Mouse (Mus musculus) heart, adult 2 months (tissue): ENCODE measurements around the gene 2010300C02Rik. TPM values are rescaled to one million over a fixed set of nuclear protein-coding genes. Genes with fewer than 3 reads are reported as not detected.
"Not testable (repeated sequence)": the region's sequence is repeated elsewhere in the genome, so short reads cannot be mapped to it uniquely, and the experiment has no call there.

Source experiments
- DNase-seq, 2 experiments: peaks; one replicate each; pipeline ENCODE4 v3.0.0; 2021
- H3K27ac ChIP-seq: fragments of 200-600 bp; 2 replicates; pipeline ENCODE4 v1.8.1; 2022
- H3K27me3 ChIP-seq: fragments of 200-500 bp; 2 replicates; pipeline ENCODE4 v1.6.1; 2012; ENCODE audit warnings: mild to moderate bottlenecking, low read length, inconsistent platforms, mixed read lengths; ENCODE audit not compliant: control insufficient read depth, insufficient read depth
- H3K36me3 ChIP-seq: fragments of 200-500 bp; 2 replicates; pipeline ENCODE4 v1.6.1; 2012; ENCODE audit warnings: low read length, inconsistent platforms; ENCODE audit not compliant: control insufficient read depth, insufficient read depth
- H3K4me1 ChIP-seq: fragments of 200-500 bp; 2 replicates; pipeline ENCODE4 v1.6.1; 2011; ENCODE audit warnings: low read length; ENCODE audit not compliant: control insufficient read depth, insufficient read depth
- H3K4me3 ChIP-seq: fragments of 200-600 bp; 2 replicates; pipeline ENCODE4 v1.8.1; 2022
- H3K79me2 ChIP-seq: fragments of 200-500 bp; replicated peaks from 2 replicates; pipeline ENCODE4 v1.6.1; 2012; ENCODE audit warnings: mild to moderate bottlenecking, inconsistent platforms, low read length, moderate library complexity, mixed read lengths; ENCODE audit not compliant: control insufficient read depth, insufficient read depth
- H3K9ac ChIP-seq: fragments of 200-500 bp; 2 replicates; pipeline ENCODE4 v1.6.1; 2012; ENCODE audit warnings: low read depth, mild to moderate bottlenecking, control low read depth, inconsistent platforms, low read length, mixed read lengths
- CTCF ChIP-seq: fragments of 200-600 bp; IDR thresholded peaks from 2 replicates; pipeline ENCODE4 v1.8.1; 2022; ENCODE audit warnings: antibody characterized with exemption, mild to moderate bottlenecking, moderate library complexity
- EP300 ChIP-seq: fragments of 200-500 bp; IDR thresholded peaks from 2 replicates; pipeline ENCODE4 v1.6.1; 2011; ENCODE audit warnings: low read depth, low read length, control low read depth; ENCODE audit not compliant: insufficient read depth
- POLR2A ChIP-seq: fragments of 200-500 bp; IDR thresholded peaks from 2 replicates; pipeline ENCODE4 v1.6.1; 2011; ENCODE audit warnings: mild to moderate bottlenecking, low read depth, low read length, control low read depth; ENCODE audit not compliant: insufficient read depth
- WGBS: fragments of 180-500 bp; shearing (Covaris S2); methylation state at CpG from one replicate; pipeline ENCODE4 v1.1.7; 2018; 5-methylcytosine and 5-hydroxymethylcytosine counted together
- intact Hi-C: fragments of 180-260 bp; cut with DNase I; formaldehyde crosslinking; loops from one replicate; pipeline ENCODE4 v1.15.1; 2025
- polyA plus RNA-seq: library from polyadenylated mRNA; depleted of rRNA; stranded (reverse); fragments of >200 nt; gene quantifications from 2 replicates; pipeline ENCODE4 v1.2.3, GENCODE M21; 2012
- total RNA-seq, 2 experiments: library from RNA; stranded (reverse); gene quantifications; 2 replicates each; pipeline ENCODE4 v1.2.3; 2021

The 2010300C02Rik gene
- total and polyA plus RNA-seq, 3 experiments, result 0.55 to 1.1 (median 0.60) TPM

- no peaks in the 10 kb centered on the region for H3K36me3 ChIP-seq
- no peak for DNase-seq
- H3K79me2 ChIP-seq, result no peaks in the 10 kb centered on the region
- no peak overlapping the region for H3K9ac ChIP-seq
- intact Hi-C loops, result no loop called here
- 52% methylated on average over 7 of the region's 7 CpGs for WGBS
- H3K4me1 ChIP-seq, result peaks cover 5% of the 10 kb centered on the region
- H3K27ac ChIP-seq, result no peak overlapping the region
- H3K27me3 ChIP-seq, result no peaks in the 10 kb centered on the region
- H3K4me3 ChIP-seq, result no peak overlapping the region
- TF ChIP-seq POLR2A (no peak), CTCF (no peak), EP300 (no peak)
These were observed 105.0 kb downstream of the 2010300C02Rik start for GRCm38 (mm10) chr1:37614836-37615235.

DNA sequence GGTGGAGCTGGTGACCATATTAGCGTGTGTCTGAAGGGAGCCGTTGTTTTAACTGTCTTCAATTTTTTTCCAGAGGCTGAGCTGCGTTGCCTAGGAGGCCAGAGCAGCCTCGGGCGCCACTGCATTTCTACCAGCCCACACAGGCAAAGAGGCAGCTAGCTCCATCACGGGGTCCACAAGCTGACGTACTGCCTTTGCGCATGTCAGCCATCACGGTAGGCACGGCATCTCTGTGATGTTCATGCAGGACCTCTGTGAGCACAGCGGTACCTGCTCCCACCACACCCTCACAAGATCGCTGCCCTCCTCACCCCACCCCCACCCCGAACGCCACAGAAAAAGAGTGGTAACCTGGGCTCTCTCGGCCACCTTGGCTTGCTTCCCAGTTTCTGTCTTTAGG, 105.8 kb downstream of the 2010300C02Rik start:
- Histone ChIP-seq H3K36me3 (no peaks in the 10 kb centered on the region), H3K27me3 (no peaks in the 10 kb centered on the region), H3K9ac (no peak overlapping the region), H3K4me3 (no peak overlapping the region), H3K27ac (no peak overlapping the region), H3K4me1 (peaks cover 4% of the 10 kb centered on the region), H3K79me2 (no peaks in the 10 kb centered on the region)
- TF ChIP-seq POLR2A, result no peak
- no peak for TF ChIP-seq CTCF
- TF ChIP-seq EP300, result no peak
- 70% methylated on average over 15 of the region's 15 CpGs for WGBS
- intact Hi-C loops, result no loop called here
- no peak for DNase-seq

DNA sequence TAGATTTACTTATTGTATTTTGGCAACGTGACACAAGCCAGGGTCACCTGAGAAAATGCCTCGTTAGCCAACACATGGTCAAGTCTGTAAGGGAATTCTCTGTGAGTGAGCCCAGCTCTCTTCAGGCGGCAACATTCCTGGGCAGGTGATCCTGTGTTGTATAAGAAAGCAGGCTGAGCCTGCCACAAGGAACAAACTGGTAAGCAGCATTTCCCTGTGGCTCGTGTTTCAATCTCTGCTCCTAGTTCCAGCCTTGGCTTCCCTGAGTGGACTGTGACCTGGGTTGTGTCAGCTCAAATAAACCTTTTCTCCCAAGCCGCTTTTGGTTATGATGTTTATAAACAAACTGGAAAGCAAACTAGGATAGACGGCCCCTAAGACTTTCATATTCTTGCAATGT, 108.9 kb downstream of the 2010300C02Rik start:
- DNase-seq, result no peak
- Histone ChIP-seq H3K79me2 (no peaks in the 10 kb centered on the region), H3K4me1 (no peaks in the 10 kb centered on the region), H3K27me3 (no peaks in the 10 kb centered on the region), H3K4me3 (no peak overlapping the region), H3K36me3 (no peaks in the 10 kb centered on the region), H3K9ac (no peak overlapping the region), H3K27ac (no peak overlapping the region)
- WGBS, result 82% methylated on average over 6 of the region's 6 CpGs
- intact Hi-C loops, result no loop called here
- TF ChIP-seq CTCF, result no peak
- no peak for TF ChIP-seq EP300
- no peak for TF ChIP-seq POLR2A

DNA sequence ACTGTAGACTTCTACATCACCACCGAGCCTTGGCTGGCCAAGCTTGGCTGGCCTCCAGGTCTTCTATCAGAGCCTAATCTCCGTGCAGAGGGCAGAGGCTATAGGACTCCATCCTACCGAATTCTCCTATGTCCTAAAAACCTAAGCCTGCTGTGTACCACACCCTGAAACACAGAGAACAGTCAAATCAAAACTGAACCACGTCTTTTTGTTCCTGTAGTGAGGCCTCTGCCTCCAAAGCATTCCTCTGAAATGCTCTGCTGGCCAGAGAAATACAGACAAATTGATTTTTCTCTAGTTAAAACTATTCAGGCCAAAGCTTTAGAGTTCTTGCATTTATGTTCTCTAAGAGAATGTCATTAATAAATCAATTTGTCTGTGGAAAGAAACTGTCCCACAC, 109.6 kb downstream of the 2010300C02Rik start:
- TF ChIP-seq EP300, result no peak
- TF ChIP-seq POLR2A, result no peak
- TF ChIP-seq CTCF, result no peak
- 55% methylated on average over 4 of the region's 4 CpGs for WGBS
- no peaks in the 10 kb centered on the region for H3K36me3 ChIP-seq

DNA sequence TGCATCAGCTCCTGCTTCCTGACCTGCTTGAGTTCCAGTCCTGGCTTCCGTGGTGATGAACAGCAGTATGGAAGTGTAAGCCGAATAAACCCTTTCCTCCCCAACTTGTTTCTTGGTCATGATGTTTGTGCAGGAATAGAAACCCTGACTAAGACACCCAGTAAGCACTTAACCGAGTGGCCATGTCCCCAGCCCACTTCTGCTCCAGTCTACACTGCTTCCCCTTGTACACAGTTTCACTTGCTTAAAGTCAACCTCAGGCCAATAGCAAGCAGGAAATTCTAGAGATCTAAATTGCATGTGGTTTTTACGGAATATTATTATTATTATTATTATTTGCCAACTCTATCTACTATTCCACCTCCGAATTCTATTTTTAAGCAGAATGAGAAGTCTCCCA, 114.2 kb downstream of the 2010300C02Rik start:
- WGBS, result 71% methylated on average over 4 of the region's 5 CpGs
- intact Hi-C loops, H3K4me3 ChIP-seq, H3K36me3 ChIP-seq, H3K79me2 ChIP-seq, H3K27ac ChIP-seq, DNase-seq, H3K27me3 ChIP-seq, H3K4me1 ChIP-seq, H3K9ac ChIP-seq: not testable (repeated sequence)

More for the DNA sequence above, 109.6 kb downstream of the 2010300C02Rik start:
- Histone ChIP-seq H3K9ac (no peak overlapping the region), H3K79me2 (no peaks in the 10 kb centered on the region), H3K27ac (no peak overlapping the region), H3K4me3 (no peak overlapping the region), H3K27me3 (no peaks in the 10 kb centered on the region), H3K4me1 (no peaks in the 10 kb centered on the region)
- DNase-seq, result no peak
- intact Hi-C loops, result no loop called here

DNA sequence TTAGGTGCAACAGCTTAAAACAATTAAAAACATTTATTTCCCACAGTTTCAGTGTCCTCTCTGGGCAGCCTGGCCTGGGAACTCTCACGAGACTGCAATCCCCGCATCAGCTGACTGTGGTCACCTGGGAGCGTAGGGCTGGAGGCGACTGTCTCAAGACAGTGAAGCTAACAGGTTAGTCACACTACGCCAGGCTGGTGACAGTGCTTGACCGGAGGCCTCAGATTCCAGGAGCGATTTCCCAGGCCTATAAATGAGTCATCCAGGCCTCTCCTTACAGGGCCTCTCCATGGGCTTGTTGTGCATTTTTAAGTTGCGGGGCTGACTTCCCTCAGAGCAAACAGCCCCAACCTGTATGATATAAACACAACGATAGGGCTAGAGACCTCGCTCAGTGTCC, 116.7 kb downstream of the 2010300C02Rik start:
- 88% methylated on average over 10 of the region's 10 CpGs for WGBS

More for the DNA sequence above, 116.7 kb downstream of the 2010300C02Rik start:
- H3K4me1 ChIP-seq, result peaks cover 5% of the 10 kb centered on the region
- intact Hi-C loops, result no loop called here
- no peak for DNase-seq
- no peak overlapping the region for H3K4me3 ChIP-seq
- no peaks in the 10 kb centered on the region for H3K36me3 ChIP-seq
- TF ChIP-seq CTCF (no peak), POLR2A (no peak), EP300 (no peak)
- H3K27ac ChIP-seq, result no peak overlapping the region
- no peaks in the 10 kb centered on the region for H3K79me2 ChIP-seq
- no peaks in the 10 kb centered on the region for H3K27me3 ChIP-seq
- no peak overlapping the region for H3K9ac ChIP-seq
